Mouse (Mus musculus): Measurements from ENCODE around the gene Zfpl1.
"Not testable (repeated sequence)": the region's sequence is repeated elsewhere in the genome, so short reads cannot be mapped to it uniquely, and the experiment has no call there.

Zfpl1 gene

DNA sequence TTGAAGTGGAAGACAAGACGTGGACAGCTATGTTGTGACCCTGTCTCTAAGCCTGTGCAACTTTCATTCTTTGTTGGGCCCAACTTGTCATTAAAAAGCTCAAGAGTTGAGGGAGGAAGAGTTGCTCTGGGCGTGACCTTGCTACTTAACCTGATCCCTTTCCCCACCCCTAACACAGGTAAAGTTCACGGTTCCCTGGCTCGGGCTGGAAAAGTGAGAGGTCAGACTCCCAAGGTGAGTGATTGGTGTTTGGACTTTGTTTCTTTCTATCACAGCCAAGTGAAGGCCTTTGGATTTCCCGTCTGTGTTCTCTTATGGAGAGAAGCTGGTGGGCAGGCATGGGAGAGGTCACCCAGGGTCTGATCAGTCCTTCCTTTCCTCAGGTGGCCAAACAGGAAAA lies 25.8 kb downstream of the Zfpl1 start:
- no peak for DNase-seq (ENCODE audit: extremely low spot score, low read depth, low spot score)

DNA sequence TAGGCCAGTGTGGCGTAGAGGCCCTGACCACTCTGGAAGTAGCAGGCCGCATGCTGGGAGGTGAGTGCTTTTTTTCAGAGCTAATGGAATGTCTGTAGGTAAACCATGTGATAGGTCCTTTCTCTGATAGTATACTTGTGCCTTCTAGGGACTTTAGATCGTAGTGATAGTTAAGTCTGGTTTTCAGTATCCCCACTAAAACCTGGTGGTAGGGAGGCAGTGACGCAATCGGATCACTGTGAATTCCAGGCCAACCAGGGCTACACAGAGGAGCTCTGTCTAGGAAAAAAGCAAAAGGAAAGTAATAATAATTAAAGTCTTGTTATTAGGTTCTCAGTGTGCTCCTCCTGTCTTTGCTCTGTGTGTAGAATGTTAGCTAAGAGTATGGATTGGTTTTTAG lies 26.2 kb downstream of the Zfpl1 start:
- DNase-seq (ENCODE audit: extremely low spot score, low read depth, low spot score) = no peak

DNA sequence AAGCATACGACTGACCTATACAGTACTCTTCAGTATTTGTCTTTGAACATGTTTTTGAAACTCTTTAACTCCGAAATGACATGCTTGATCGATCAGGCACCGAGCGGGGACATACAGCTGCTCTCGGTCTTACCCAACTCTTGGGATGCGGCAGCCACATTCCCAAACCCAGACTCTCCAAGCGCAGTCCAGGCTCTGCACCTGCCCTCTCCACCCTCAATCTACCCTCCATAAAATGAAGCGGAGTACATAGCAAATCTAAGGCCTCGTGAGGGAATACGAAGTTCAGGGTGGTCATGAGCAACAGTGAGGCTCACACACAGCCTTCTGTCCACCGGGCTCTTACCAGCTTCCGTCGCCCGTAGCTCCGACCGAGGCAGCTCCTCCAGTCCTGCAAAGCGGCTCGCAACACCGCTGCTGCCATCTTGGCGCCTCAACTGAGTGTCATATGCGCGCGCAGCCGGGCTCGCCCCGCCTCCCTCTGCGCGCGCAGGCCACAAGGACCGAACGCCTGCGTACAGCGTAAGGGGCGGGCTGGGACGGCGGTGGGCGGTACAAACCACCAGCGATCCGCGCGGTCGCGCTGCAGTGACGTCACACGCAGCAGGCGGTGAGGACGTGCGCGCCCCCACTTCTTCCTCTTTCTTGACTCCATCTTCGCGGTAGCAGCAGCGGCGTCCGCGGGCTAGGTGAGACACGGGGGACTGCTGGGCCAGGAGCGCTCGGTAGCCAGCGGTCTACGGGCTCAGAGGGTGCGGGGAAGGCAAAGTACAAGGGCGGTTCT lies 27.3 kb downstream of the Zfpl1 start, which contains the start of the genes Mrpl49 and Fau:
TSS of gene Mrpl49 (minus strand) at position 473 of the 784 bp plus-strand sequence.
TSS of gene Fau (plus strand) at position 532 of the 784 bp plus-strand sequence.
- DNase-seq (ENCODE audit: extremely low spot score, low read depth, low spot score) = peak; percentile 91

DNA sequence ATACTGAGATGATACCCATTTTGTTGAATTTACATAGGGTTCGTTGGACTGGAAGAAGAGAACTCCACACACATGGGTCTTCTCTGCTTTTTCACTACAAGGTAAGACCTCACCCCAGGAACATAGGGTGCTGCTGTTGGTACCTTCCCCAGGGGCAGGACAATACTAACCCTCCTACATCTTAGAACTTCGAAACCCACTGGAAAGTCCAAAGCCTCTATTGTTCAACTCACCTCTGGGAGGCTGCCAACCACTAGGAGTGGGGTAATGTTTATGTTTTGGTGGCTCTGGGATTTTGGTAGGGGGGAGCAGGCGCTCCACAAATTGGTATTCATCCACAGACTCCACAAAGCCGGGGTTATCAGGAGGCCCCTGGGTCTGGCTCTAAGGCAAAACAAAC lies 28.1 kb downstream of the Zfpl1 start:
- DNase-seq (ENCODE audit: extremely low spot score, low read depth, low spot score) = no peak

GRCm38 (mm10) chr19:6054296-6054695 lies 30.5 kb downstream of the Zfpl1 start:
- DNase-seq (ENCODE audit: extremely low spot score, low read depth, low spot score) = no peak

DNA sequence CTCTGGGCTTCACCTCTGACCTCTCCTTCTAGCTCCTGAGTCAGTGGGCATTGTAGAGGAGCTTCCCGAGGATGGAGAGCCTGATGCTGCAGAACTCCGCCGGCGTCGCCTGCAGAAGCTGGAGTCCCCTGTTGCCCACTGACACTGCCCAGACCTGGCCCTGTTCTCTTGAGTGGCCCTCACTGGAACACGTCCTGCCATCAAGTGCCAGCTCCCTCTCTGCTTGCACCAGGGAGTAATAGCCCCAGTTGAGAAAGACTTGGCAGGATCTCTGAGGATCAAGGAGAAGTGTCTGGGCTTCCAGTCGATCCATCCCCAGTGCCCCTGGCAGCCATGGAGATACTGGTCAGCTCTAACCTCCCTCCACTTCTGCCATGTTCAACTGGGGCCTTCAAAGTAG lies 32.2 kb downstream of the Zfpl1 start:
- no peak for DNase-seq (ENCODE audit: extremely low spot score, low read depth, low spot score)

GRCm38 (mm10) chr19:6048681-6049410 lies 35.9 kb downstream of the Zfpl1 start:
- DNase-seq (ENCODE audit: extremely low spot score, low read depth, low spot score) = no peak

DNA sequence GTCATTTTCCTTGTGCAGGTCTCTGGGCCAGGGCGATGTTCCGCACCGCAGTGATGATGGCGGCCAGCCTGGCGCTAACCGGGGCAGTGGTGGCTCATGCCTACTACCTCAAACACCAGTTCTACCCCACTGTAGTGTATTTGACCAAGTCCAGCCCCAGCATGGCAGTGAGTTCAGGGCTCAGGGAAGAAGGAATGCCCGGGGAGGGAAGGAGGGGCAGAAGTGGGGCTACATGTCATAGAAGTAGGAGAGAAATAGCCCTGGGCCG lies 36.9 kb downstream of the Zfpl1 start:
- no peak for DNase-seq (ENCODE audit: extremely low spot score, low read depth, low spot score)

- DNase-seq (ENCODE audit: extremely low spot score, low read depth, low spot score) = no peak
Observed at GRCm38 (mm10) chr19:6047154-6047898, 37.4 kb downstream of the Zfpl1 start.

- DNase-seq (ENCODE audit: extremely low spot score, low read depth, low spot score) = peak; percentile 98
Observed at GRCm38 (mm10) chr19:6046294-6047153, 38.2 kb downstream of the Zfpl1 start, which contains the start of gene Syvn1. Gene Syvn1, plus strand, starts transcription at chr19:6046576.

DNA sequence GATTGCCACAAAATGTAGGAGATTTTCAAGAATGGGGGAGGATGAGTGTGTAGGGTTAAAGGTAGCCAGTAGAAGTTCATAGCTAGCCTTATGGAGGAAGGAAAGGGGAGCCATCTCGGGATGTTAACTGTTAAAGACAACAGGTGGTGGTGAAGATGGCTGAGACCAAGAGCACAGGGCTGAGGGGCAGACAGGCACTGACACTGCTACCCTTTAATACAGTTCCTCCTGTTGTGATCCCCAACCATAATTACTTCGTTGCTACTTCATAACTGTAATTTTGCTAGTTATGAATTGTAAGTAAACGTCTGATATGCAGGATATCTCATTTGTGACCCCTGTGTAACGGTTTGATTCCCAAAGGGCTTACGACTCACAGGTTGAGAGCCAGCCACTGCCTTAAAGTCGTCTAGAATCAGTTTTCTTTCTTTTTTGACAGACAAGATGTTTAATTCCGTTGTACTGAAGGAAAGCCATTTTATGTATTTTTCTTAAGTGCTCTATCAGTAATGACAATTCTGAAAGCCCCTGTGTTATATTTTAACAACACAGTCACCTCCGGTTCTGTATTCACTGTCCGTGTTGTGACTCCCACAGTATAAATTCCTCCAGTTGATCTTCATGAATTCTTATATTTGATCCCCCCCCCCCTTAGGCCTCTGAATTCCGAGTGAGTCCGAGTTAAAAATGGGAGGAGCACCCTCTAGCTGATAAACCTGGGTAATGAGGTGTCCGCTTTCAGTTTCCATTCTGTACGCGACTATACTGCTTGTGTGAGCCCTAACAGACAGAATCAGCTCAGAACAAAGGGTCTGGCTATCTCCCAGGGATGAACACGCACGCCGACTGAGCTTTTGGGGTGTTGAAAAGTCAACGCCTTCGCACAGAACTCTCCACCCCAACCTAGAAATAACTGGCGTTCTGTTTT lies 39.1 kb downstream of the Zfpl1 start:
- DNase-seq (ENCODE audit: extremely low spot score, low read depth, low spot score) = no peak

DNA sequence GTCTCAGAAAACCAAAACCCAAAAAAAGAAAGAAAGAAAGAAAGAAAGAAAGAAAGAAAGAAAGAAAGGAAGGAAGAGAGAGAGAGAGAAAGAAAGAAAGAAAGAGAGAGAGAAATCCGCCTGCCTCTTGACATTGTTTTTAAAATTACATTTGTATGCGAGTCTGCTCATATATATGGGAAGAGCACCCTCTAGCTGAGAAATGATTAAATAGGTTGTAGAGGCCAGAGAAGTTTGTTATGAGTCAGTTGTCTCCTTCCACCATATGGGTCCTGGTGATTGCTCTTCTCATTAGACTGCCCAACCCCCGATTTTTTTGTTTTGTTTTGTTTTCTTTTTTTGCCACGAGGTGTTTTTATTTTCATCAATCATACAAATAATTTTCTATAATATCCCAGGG lies 40.7 kb downstream of the Zfpl1 start:
- DNase-seq (ENCODE audit: extremely low spot score, low read depth, low spot score) = not testable (repeated sequence)

DNA sequence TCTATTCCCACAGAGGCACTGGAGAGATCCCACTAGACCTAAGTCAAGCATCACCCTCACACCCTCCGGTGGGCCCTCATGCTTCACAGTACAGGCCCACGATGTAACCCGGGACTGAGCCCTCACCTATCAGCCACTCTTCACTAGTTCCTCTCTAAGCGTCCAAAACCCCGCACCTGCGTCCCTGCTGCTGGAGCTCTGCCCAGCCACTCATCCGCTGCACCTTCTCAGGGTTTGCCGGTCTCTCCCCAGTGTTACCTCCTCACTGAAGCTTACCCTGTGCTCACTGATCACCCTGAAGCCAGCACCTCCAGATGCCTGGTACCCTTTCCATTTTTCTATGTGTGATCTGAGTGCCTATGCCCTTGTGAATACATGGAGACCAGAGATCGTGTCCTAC lies 42.5 kb downstream of the Zfpl1 start:
- DNase-seq (ENCODE audit: extremely low spot score, low read depth, low spot score) = no peak

GRCm38 (mm10) chr19:6040002-6040401 lies 44.8 kb downstream of the Zfpl1 start:
- DNase-seq (ENCODE audit: extremely low spot score, low read depth, low spot score) = no peak

DNA sequence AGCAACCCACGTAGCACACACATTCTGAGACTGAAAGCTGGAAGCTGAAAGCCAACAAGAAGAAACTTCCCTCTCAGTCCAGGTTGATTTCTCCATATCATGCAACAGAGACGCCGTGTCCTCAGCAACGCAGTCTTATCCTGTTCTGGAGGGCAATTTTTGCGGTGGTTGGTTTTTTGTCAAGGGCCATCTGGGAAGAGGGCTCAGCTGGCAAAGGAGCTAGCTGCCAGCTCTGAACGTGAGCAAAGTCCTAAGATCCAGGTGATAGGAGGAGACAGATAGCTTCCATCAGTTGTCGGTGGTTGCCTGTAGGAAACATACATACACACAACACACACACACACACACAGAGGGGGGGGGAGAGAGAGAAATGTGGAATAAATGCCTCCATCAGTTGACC lies 46.4 kb downstream of the Zfpl1 start:
- no peak for DNase-seq (ENCODE audit: extremely low spot score, low read depth, low spot score)

DNA sequence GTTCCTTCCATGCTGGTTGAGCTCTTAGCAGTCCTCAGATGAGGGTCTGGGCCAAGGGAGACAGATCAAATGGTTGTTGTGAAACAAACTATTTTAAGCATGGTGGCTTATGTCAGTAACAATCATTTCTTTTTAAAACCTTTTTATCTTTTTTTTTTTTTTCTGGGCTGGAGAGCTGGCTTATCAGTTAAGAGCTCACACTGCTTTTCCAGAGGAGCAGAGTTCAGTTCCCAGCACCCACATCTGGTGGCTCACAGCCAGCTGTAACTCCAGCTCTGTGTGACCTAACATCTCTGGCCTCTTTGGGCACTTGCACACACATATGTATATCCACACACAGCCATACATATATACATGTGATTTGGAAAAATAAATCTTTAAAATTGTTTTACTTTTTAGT lies 47.1 kb downstream of the Zfpl1 start:
- DNase-seq (ENCODE audit: extremely low spot score, low read depth, low spot score) = no peak

DNA sequence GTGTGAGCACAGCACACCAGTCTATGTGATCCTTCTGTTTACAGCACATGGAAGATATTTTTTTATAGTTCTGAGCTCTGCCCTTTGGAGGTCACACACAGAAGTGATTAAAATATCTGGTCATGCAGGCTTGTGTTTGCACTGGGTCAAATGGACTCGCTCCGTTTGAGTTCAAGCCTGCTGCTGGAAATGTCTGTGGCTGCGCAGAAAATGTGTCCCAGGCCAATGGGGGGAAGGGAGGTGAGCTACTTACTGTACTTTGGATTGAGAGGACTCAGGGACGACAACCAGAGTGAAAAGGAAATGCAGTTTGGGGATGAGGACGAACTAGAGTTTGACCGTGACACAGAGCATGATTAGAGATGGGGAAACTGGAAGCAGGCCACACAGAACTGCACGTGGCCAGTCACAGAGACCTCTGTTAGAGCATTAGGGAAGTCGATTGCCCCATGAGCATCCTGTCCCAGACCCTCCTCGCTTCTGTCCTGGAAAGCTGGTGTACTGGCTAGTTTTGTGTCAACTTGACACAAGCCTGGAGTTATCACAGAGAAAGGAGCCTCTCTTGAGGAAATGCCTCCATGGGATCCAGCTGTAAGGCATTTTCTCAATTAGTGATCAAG lies 48.7 kb downstream of the Zfpl1 start:
- DNase-seq (ENCODE audit: extremely low spot score, low read depth, low spot score) = no peak

Measured in hindlimb bud, embryonic 11.5 days (tissue).